In the genomic region with DNA sequence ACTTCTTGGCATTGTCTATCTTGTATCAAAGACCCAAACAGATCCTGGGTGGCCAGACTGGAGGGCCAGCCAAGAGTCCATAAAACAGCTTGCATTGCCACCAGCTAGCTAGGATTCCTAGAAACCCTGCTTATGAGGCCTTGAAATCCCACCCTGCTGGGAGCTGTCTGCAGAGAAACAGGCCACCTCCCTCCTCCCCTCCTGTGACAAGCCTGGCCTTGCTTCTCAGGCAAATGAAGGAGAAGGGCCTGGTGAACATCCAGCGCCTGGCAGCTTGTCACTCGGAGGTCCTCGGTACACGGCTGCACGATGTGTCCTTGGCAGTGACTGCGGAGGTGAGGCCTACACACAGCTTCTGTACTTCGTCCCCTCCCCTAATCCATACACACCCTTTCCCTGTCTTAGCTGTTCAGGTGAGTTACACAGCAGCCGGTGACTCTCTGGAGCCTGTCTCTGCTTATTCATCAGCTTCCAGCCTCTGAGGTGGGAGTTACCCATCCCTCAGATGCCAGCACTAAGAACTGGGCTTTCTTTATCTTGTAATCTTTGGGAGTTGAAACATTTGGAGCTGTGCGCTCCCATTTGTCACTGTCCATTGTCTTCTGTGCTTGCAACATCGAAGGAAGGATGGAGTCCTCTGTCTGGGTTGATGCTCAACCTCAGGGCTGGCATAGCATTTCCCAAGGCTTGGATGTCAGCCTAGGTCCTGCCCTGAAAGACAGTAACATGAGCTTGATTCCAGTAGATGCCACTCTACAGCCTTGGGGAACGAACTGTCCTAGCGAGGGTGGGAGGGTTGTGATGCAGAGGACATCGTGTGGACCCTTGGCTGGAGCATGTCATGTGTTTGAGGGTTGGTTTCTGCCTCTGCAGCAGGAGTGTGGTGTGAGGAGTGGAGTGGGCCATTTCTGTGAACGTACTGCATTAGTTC, we compare ENCODE assay signal across 15 mouse cellular contexts. TPM values are rescaled to one million over a fixed set of nuclear protein-coding genes. Genes with fewer than 3 reads are reported as not detected.
A peak's percentile ranks its signal among the peaks of the same experiment; 100 is the strongest.
DNase-seq lines count a peak whose midpoint lies in the region; ATAC-seq and TF ChIP-seq lines count a peak whose summit lies in the region.
"Had no signal": no experiment of that assay in that cellular context is flagged by ENCODE, and none has a peak within 500 bp of the region (broad histone marks: within the 10 kb centered on the region; RNA-seq: fewer than 3 reads in every experiment).

No protein-coding gene starts in this region.

- H3K4me2 ChIP-seq in intestine, embryonic 15.5 days (replicated peaks) = no peak overlapping the region
- H3K4me2 ChIP-seq in intestine, embryonic 16.5 days (ENCODE audit: low read depth, low read length) = no peak overlapping the region
- H3K4me2 ChIP-seq in heart, postnatal 0 days (ENCODE audit: low read depth, low read length) = no peak overlapping the region
- H3K4me2 ChIP-seq: forebrain, embryonic 15.5 days; limb, embryonic 13.5 days; midbrain, embryonic 13.5 days had no signal

- 0 out of 2 replicates have a peak, but pooled peaks have one; percentile 43 for ATAC-seq in intestine, embryonic 15.5 days
- no peak for ATAC-seq in intestine, embryonic 16.5 days
- ATAC-seq in heart, postnatal 0 days (ENCODE audit: insufficient read depth, low read depth) = peak; percentile 74
- no peak for ATAC-seq in erythroblast, adult 5-6 weeks (replicated peaks; ENCODE audit: low FRiP score, poor library complexity, severe bottlenecking)
- ATAC-seq: forebrain, embryonic 15.5 days; liver, postnatal 0 days; midbrain, embryonic 13.5 days had no signal

- no peaks in the 10 kb centered on the region for H3K36me3 ChIP-seq in intestine, embryonic 15.5 days
- no peaks in the 10 kb centered on the region for H3K36me3 ChIP-seq in intestine, embryonic 16.5 days (ENCODE audit: control insufficient read depth, insufficient read depth, low read length)
- no peaks in the 10 kb centered on the region for H3K36me3 ChIP-seq in heart, postnatal 0 days (replicated peaks; ENCODE audit: control insufficient read depth, insufficient read depth, low read length)
- H3K36me3 ChIP-seq: forebrain, embryonic 15.5 days; limb, embryonic 13.5 days; midbrain, embryonic 13.5 days had no signal

- no peaks in the 10 kb centered on the region for H3K27me3 ChIP-seq in intestine, embryonic 15.5 days (replicated peaks)
- H3K27me3 ChIP-seq in intestine, embryonic 16.5 days (replicated peaks; ENCODE audit: control insufficient read depth, insufficient read depth, low read length) = no peaks in the 10 kb centered on the region
- H3K27me3 ChIP-seq in heart, postnatal 0 days (ENCODE audit: control insufficient read depth, insufficient read depth, low read length) = no peaks in the 10 kb centered on the region
- H3K27me3 ChIP-seq: forebrain, embryonic 15.5 days; limb, embryonic 13.5 days; midbrain, embryonic 13.5 days had no signal

- peak; percentile 62 to 78 for DNase-seq in heart, adult 18-20 months
- no peak for DNase-seq in heart, postnatal 0 days (ENCODE audit: low spot score)
- peak; percentile 61 for DNase-seq in testis, postnatal 10 days (ENCODE audit: low spot score)
- no peak for DNase-seq in kidney, adult 9 months
- DNase-seq: cerebellum, adult 9-11 months; kidney, postnatal 25 days; liver, postnatal 0 days had no signal

- no peak overlapping the region for H3K9ac ChIP-seq in intestine, embryonic 15.5 days
- H3K9ac ChIP-seq in intestine, embryonic 16.5 days (ENCODE audit: low read depth, low read length) = no peak overlapping the region
- H3K9ac ChIP-seq in heart, postnatal 0 days (replicated peaks; ENCODE audit: low read depth, low read length) = no peak overlapping the region
- H3K9ac ChIP-seq: forebrain, embryonic 15.5 days; limb, embryonic 13.5 days; liver, postnatal 0 days; midbrain, embryonic 13.5 days had no signal

- TF ChIP-seq CTCF in heart, postnatal 0 days (IDR thresholded peaks at IDR 0.05; ENCODE audit: low read depth) = no peak

- H3K27ac ChIP-seq in intestine, embryonic 15.5 days = no peak overlapping the region
- H3K27ac ChIP-seq in intestine, embryonic 16.5 days (ENCODE audit: low read length) = no peak overlapping the region
- peak overlapping the region; percentile 15 for H3K27ac ChIP-seq in heart, postnatal 0 days (ENCODE audit: low read depth)
- H3K27ac ChIP-seq: forebrain, embryonic 15.5 days; limb, embryonic 13.5 days; midbrain, embryonic 13.5 days had no signal

- TF ChIP-seq EP300 in heart, postnatal 0 days (IDR thresholded peaks at IDR 0.05; ENCODE audit: low read depth) = no peak

- H3K4me1 ChIP-seq in intestine, embryonic 15.5 days (replicated peaks) = no peaks in the 10 kb centered on the region
- peaks cover 4% of the 10 kb centered on the region; the same call in 1 of the 2 replicates for H3K4me1 ChIP-seq in intestine, embryonic 16.5 days (ENCODE audit: control insufficient read depth, insufficient read depth, low read length)
- 0 out of 2 replicates have a peak, but pooled peaks cover 18% of the 10 kb centered on the region for H3K4me1 ChIP-seq in heart, postnatal 0 days (ENCODE audit: control insufficient read depth, insufficient read depth)
- H3K4me1 ChIP-seq: forebrain, embryonic 15.5 days; limb, embryonic 13.5 days had no signal

- no peak overlapping the region for H3K4me3 ChIP-seq in intestine, embryonic 15.5 days (replicated peaks)
- no peak overlapping the region for H3K4me3 ChIP-seq in intestine, embryonic 16.5 days (ENCODE audit: low read length)
- H3K4me3 ChIP-seq in heart, postnatal 0 days (ENCODE audit: low read depth, low read length) = no peak overlapping the region
- H3K4me3 ChIP-seq: forebrain, embryonic 15.5 days; limb, embryonic 13.5 days; midbrain, embryonic 13.5 days had no signal

- no peaks in the 10 kb centered on the region for H3K9me3 ChIP-seq in intestine, embryonic 15.5 days
- no peaks in the 10 kb centered on the region for H3K9me3 ChIP-seq in intestine, embryonic 16.5 days (ENCODE audit: control insufficient read depth, low read length)
- no peaks in the 10 kb centered on the region for H3K9me3 ChIP-seq in heart, postnatal 0 days (replicated peaks; ENCODE audit: control insufficient read depth, low read length)
- H3K9me3 ChIP-seq: forebrain, embryonic 15.5 days; limb, embryonic 13.5 days had no signal

- 73% methylated on average over 14 of the region's 14 CpGs for WGBS in intestine, embryonic 15.5 days
- WGBS in intestine, embryonic 16.5 days = 75% methylated on average over 14 of the region's 14 CpGs
- 57% methylated on average over 14 of the region's 14 CpGs for WGBS in heart, postnatal 0 days

RNA-seq across cellular contexts. Expression of gene Togaram2, which starts 32.8 kb away (rescaled TPM):
- polyA plus RNA-seq in intestine, embryonic 15.5 days (2015; fragmentation: Nextera tagmentation; extraction: Ambion mirVana) = 0.44 and 0.68 TPM in 2 replicates
- 0.27 and 0.45 TPM in 2 replicates for polyA plus RNA-seq in intestine, embryonic 16.5 days (2015; fragmentation: Nextera tagmentation; extraction: Ambion mirVana)
- 1 to 10 TPM; 4.7 to 5.4 TPM for total RNA-seq in heart, adult 18-20 months (2021)
- 0.46 and 2.7 TPM in 2 replicates for total RNA-seq in heart, postnatal 0 days (2014; rRNA removed; ENCODE audit: low replicate concordance)
- polyA plus RNA-seq in heart, postnatal 0 days (2015; fragmentation: Nextera tagmentation; extraction: Ambion mirVana) = 1.0 and 1.1 TPM in 2 replicates
- total RNA-seq in erythroblast, adult 5-6 weeks (2015; ENCODE audit: low replicate concordance) = not detected in 2 replicates
- total RNA-seq in erythroblast, adult 5-6 weeks (2017; ENCODE audit: low replicate concordance) = not detected in 2 replicates
- polyA plus RNA-seq: liver, postnatal 0 days; neural tube, embryonic 11.5 days had no signal

RNA-seq across cellular contexts. Expression of gene Pcare, which starts 46.9 kb away (rescaled TPM):
- polyA plus RNA-seq in intestine, embryonic 15.5 days (2015; fragmentation: Nextera tagmentation; extraction: Ambion mirVana) = not detected in 2 replicates
- polyA plus RNA-seq in intestine, embryonic 16.5 days (2015; fragmentation: Nextera tagmentation; extraction: Ambion mirVana) = not detected in 2 replicates
- total RNA-seq in heart, adult 18-20 months (2021) = under 1 TPM; 0.41 to 0.74 TPM
- total RNA-seq in heart, postnatal 0 days (2014; rRNA removed; ENCODE audit: low replicate concordance) = not detected in 2 replicates
- polyA plus RNA-seq in heart, postnatal 0 days (2015; fragmentation: Nextera tagmentation; extraction: Ambion mirVana) = 0.03 TPM in 1 of 2 replicates, not detected in the other
- total RNA-seq in erythroblast, adult 5-6 weeks (2015; ENCODE audit: low replicate concordance) = not detected in 2 replicates
- total RNA-seq in erythroblast, adult 5-6 weeks (2017; ENCODE audit: low replicate concordance) = 0.14 TPM in 1 of 2 replicates, not detected in the other
- polyA plus RNA-seq: forebrain, embryonic 15.5 days; limb, embryonic 13.5 days; liver, postnatal 0 days; midbrain, embryonic 13.5 days; neural tube, embryonic 11.5 days; small intestine, adult 2 months had no signal

Comparison
In these comparisons a context has a peak if more than half of its experiments do, and no peak if none do; other contexts are left out.
1. ATAC-seq: peak in intestine, embryonic 15.5 days (single experiment) and heart, postnatal 0 days (single experiment); none in intestine, embryonic 16.5 days (single experiment) and erythroblast, adult 5-6 weeks (single experiment).
2. DNase-seq: peak in heart, adult 18-20 months (2 of 2) and testis, postnatal 10 days (single experiment); none in heart, postnatal 0 days (single experiment) and kidney, adult 9 months (single experiment).